Mouse (Mus musculus) common myeloid progenitor, adult 5-6 weeks (primary cell): ENCODE data around the gene Olfr544. TPM values are rescaled to one million over a fixed set of nuclear protein-coding genes. Genes with fewer than 3 reads are reported as not detected.

Experiments used
- ATAC-seq: replicated peaks from 2 replicates; pipeline ENCODE4 v1.8.0; 2016; ENCODE audit warnings: low read depth, mild to moderate bottlenecking, moderate TSS enrichment, inconsistent platforms; ENCODE audit not compliant: poor library complexity, severe bottlenecking
- total RNA-seq: library from RNA; stranded (forward); fragments of 200-1000, 187-1606 nt; gene quantifications from 2 replicates; pipeline ENCODE4 v1.2.3, GENCODE M21; 2017

Gene Olfr544
- total RNA-seq, result not detected in 2 replicates

GRCm38 (mm10) chr7:102488161-102488560, at the start of gene Olfr544:
Gene Olfr544 (minus strand): TSS chr7:102488313.
- ATAC-seq, result no peak

GRCm38 (mm10) chr7:102534449-102534848, 46.3 kb upstream of the Olfr544 start, which contains the start of gene Olfr547:
Gene Olfr547 (plus strand): TSS chr7:102534749.
- ATAC-seq, result no peak

GRCm38 (mm10) chr7:102529052-102529451, 40.9 kb upstream of the Olfr544 start:
- ATAC-seq, result no peak

- ATAC-seq, result no peak
These were observed 28.9 kb upstream of the Olfr544 start for GRCm38 (mm10) chr7:102517051-102517335.

- peak; percentile 52 for ATAC-seq
These were observed 28.3 kb upstream of the Olfr544 start for GRCm38 (mm10) chr7:102516261-102517050.

GRCm38 (mm10) chr7:102514144-102514543, 26.0 kb upstream of the Olfr544 start:
- ATAC-seq, result peak; percentile 66

- peak; percentile 57 for ATAC-seq
These were observed 24.8 kb upstream of the Olfr544 start for GRCm38 (mm10) chr7:102512814-102513435.

- peak; percentile 28 for ATAC-seq
These were observed 23.8 kb upstream of the Olfr544 start for GRCm38 (mm10) chr7:102511927-102512326.

GRCm38 (mm10) chr7:102509726-102510125, 21.6 kb upstream of the Olfr544 start:
- no peak for ATAC-seq

- no peak for ATAC-seq
These were observed 20.6 kb upstream of the Olfr544 start for GRCm38 (mm10) chr7:102508666-102509065.

GRCm38 (mm10) chr7:102508066-102508465, 20.0 kb upstream of the Olfr544 start:
- ATAC-seq, result no peak

- peak; percentile 98 for ATAC-seq
These were observed 18.7 kb upstream of the Olfr544 start for GRCm38 (mm10) chr7:102506848-102507247.

- no peak for ATAC-seq
These were observed 13.9 kb upstream of the Olfr544 start for GRCm38 (mm10) chr7:102501986-102502385.

GRCm38 (mm10) chr7:102499473-102499872, 11.4 kb upstream of the Olfr544 start, which contains the start of gene Olfr545:
Gene Olfr545 (minus strand): TSS chr7:102499573.
- ATAC-seq, result no peak

GRCm38 (mm10) chr7:102494416-102494815, 6.3 kb upstream of the Olfr544 start:
- ATAC-seq, result peak; percentile 53; the same call in 1 of the 2 replicates

- ATAC-seq, result peak; percentile 19
These were observed 2.0 kb downstream of the Olfr544 start for GRCm38 (mm10) chr7:102486105-102486504.

- peak; percentile 19; the same call in 1 of the 2 replicates for ATAC-seq
These were observed 3.3 kb downstream of the Olfr544 start for GRCm38 (mm10) chr7:102484766-102485165.

- no peak for ATAC-seq
These were observed 4.4 kb downstream of the Olfr544 start for GRCm38 (mm10) chr7:102483665-102484064.

- no peak for ATAC-seq
These were observed 6.5 kb downstream of the Olfr544 start, which contains the start of gene Olfr543 for GRCm38 (mm10) chr7:102481579-102481978. Gene Olfr543 (minus strand): TSS chr7:102481679.

- no peak for ATAC-seq
These were observed 7.3 kb downstream of the Olfr544 start for GRCm38 (mm10) chr7:102480821-102481220.

GRCm38 (mm10) chr7:102479368-102480078, 8.6 kb downstream of the Olfr544 start:
- no peak for ATAC-seq
